10 mouse cellular contexts compared by ENCODE assay signal in the genomic region with DNA sequence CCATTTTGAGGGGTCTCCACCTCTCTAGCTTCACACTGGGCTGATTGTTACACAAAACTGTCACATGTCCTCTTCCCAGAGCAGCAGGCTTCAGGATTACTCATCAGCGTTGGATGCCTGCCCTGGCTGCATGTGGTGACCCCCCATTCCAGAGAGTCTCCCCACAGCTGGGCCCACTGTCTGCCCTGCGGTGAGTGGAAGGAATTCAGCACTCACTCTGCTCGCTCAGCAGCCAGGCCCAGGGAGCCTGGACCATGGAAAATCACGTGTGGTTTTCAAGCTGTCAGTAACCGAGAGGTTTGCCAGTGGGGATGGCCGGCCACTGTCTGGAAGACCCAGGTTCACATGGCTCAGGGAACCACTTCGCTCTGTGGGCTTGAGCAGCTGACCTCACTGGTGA. TPM values are rescaled to one million over a fixed set of nuclear protein-coding genes. Genes with fewer than 3 reads are reported as not detected.
DNase-seq lines count a peak whose midpoint lies in the region; ATAC-seq and TF ChIP-seq lines count a peak whose summit lies in the region.
"Had no signal": no experiment of that assay in that cellular context is flagged by ENCODE, and none has a peak within 500 bp of the region (broad histone marks: within the 10 kb centered on the region; RNA-seq: fewer than 3 reads in every experiment).

No protein-coding gene starts in this region.

- 0 out of 2 replicates have a peak, but pooled peaks have one; percentile 12 for TF ChIP-seq EP300 in heart, adult 2 months (IDR thresholded peaks at IDR 0.05; ENCODE audit: insufficient read depth, low read depth, low read length)

- no peak for DNase-seq in hindbrain, embryonic 11.5 days (ENCODE audit: low spot score)
- peak; percentile 69 for DNase-seq in adrenal gland, postnatal 14 days
- peak; percentile 69 to 72 for DNase-seq in heart, adult 2 months
- DNase-seq in kidney, postnatal 4 days, result peak; percentile 63 to 73
- DNase-seq in lung, postnatal 36 days, result peak; percentile 55
- no peak for DNase-seq in ovary, postnatal 36 days (ENCODE audit: low spot score)
- no peak for DNase-seq in midbrain, embryonic 10.5 days (ENCODE audit: low spot score)

- no peaks in the 10 kb centered on the region for H3K9me3 ChIP-seq in hindbrain, embryonic 11.5 days (ENCODE audit: control insufficient read depth, low read length)
- H3K9me3 ChIP-seq in hindbrain, embryonic 13.5 days, result no peaks in the 10 kb centered on the region
- H3K9me3 ChIP-seq in midbrain, embryonic 10.5 days (replicated peaks), result no peaks in the 10 kb centered on the region; the same call in 1 of the 2 replicates

- H3K27me3 ChIP-seq in hindbrain, embryonic 11.5 days (ENCODE audit: control insufficient read depth, insufficient read depth, low read length), result peaks cover 1% of the 10 kb centered on the region; the same call in 1 of the 2 replicates
- peaks cover 17% of the 10 kb centered on the region for H3K27me3 ChIP-seq in hindbrain, embryonic 13.5 days
- no peaks in the 10 kb centered on the region for H3K27me3 ChIP-seq in heart, adult 2 months (ENCODE audit: control insufficient read depth, insufficient read depth, low read length)
- H3K27me3 ChIP-seq in midbrain, embryonic 10.5 days (ENCODE audit: low read depth, poor library complexity, severe bottlenecking), result peaks cover 14% of the 10 kb centered on the region

- no peak for TF ChIP-seq POLR2A in heart, adult 2 months (IDR thresholded peaks at IDR 0.05; ENCODE audit: insufficient read depth, low read depth, low read length)

- no peak for ATAC-seq in hindbrain, embryonic 11.5 days (ENCODE audit: low FRiP score)
- ATAC-seq in hindbrain, embryonic 13.5 days (ENCODE audit: low FRiP score), result no peak

- H3K36me3 ChIP-seq in hindbrain, embryonic 11.5 days (ENCODE audit: control insufficient read depth, insufficient read depth, low read length), result no peaks in the 10 kb centered on the region
- H3K36me3 ChIP-seq in hindbrain, embryonic 13.5 days, result no peaks in the 10 kb centered on the region
- no peaks in the 10 kb centered on the region for H3K36me3 ChIP-seq in heart, adult 2 months (ENCODE audit: control insufficient read depth, insufficient read depth, low read length)
- no peaks in the 10 kb centered on the region for H3K36me3 ChIP-seq in midbrain, embryonic 10.5 days

- no peak overlapping the region for H3K4me3 ChIP-seq in hindbrain, embryonic 11.5 days (ENCODE audit: low read depth, low read length)
- H3K4me3 ChIP-seq in hindbrain, embryonic 13.5 days, result no peak overlapping the region
- no peak overlapping the region for H3K4me3 ChIP-seq in heart, adult 2 months
- H3K4me3 ChIP-seq in midbrain, embryonic 10.5 days, result no peak overlapping the region

- intact Hi-C loops in heart, adult 2 months (cut with DNase I), result no loop called here

- H3K9ac ChIP-seq in hindbrain, embryonic 11.5 days (ENCODE audit: low read depth, low read length), result no peak overlapping the region
- H3K9ac ChIP-seq in hindbrain, embryonic 13.5 days, result no peak overlapping the region
- H3K9ac ChIP-seq in heart, adult 2 months (ENCODE audit: low read depth, low read length), result no peak overlapping the region

- no peak overlapping the region for H3K4me2 ChIP-seq in hindbrain, embryonic 11.5 days (replicated peaks; ENCODE audit: low read depth, low read length)
- no peak overlapping the region for H3K4me2 ChIP-seq in hindbrain, embryonic 13.5 days

- WGBS in hindbrain, embryonic 11.5 days, result 33% methylated on average over 7 of the region's 7 CpGs
- WGBS in hindbrain, embryonic 13.5 days, result 36% methylated on average over 7 of the region's 7 CpGs
- WGBS in heart, adult 2 months, result 45% methylated on average over 7 of the region's 7 CpGs
- 45% methylated on average over 7 of the region's 7 CpGs for WGBS in midbrain, embryonic 10.5 days

- no peak for TF ChIP-seq CTCF in heart, adult 2 months (IDR thresholded peaks at IDR 0.05)

- no peaks in the 10 kb centered on the region for H3K4me1 ChIP-seq in hindbrain, embryonic 11.5 days (replicated peaks; ENCODE audit: control insufficient read depth, insufficient read depth, low read length)
- peaks cover 6% of the 10 kb centered on the region; the same call in 1 of the 2 replicates for H3K4me1 ChIP-seq in hindbrain, embryonic 13.5 days (replicated peaks)
- H3K4me1 ChIP-seq in heart, adult 2 months (ENCODE audit: control insufficient read depth, insufficient read depth, low read length), result no peaks in the 10 kb centered on the region; the same call in 1 of the 2 replicates
- H3K4me1 ChIP-seq in midbrain, embryonic 10.5 days, result peaks cover 4% of the 10 kb centered on the region

- H3K27ac ChIP-seq in hindbrain, embryonic 11.5 days (ENCODE audit: low read depth, low read length), result peak overlapping the region; percentile 17; the same call in 1 of the 2 replicates
- H3K27ac ChIP-seq in hindbrain, embryonic 13.5 days, result no peak overlapping the region
- H3K27ac ChIP-seq in heart, adult 2 months, result peak overlapping the region; percentile 33; the same call in 1 of the 2 replicates
- H3K27ac ChIP-seq in midbrain, embryonic 10.5 days (replicated peaks), result no peak overlapping the region

- H3K79me2 ChIP-seq in heart, adult 2 months (replicated peaks; ENCODE audit: control insufficient read depth, insufficient read depth, low read length), result no peaks in the 10 kb centered on the region

RNA-seq across cellular contexts. Expression of gene Aebp1, which starts 5.8 kb away (rescaled TPM):
- 19.0 and 20.4 TPM in 2 replicates for polyA plus RNA-seq in hindbrain, embryonic 11.5 days (2014; fragmentation: Nextera tagmentation; extraction: Ambion mirVana)
- 21.9 and 24.5 TPM in 2 replicates for polyA plus RNA-seq in hindbrain, embryonic 13.5 days (2015; fragmentation: Nextera tagmentation; extraction: Ambion mirVana)
- 203 and 213 TPM in 2 replicates for total RNA-seq in adrenal gland, postnatal 14 days (2021)
- 10 to 100 TPM; 18.6 to 19.9 TPM for total RNA-seq in heart, adult 2 months (2021)
- polyA plus RNA-seq in heart, adult 2 months (2012; rRNA removed), result 25.6 and 33.3 TPM in 2 replicates
- 8.1 and 13.5 TPM in 2 replicates for polyA plus RNA-seq in midbrain, embryonic 10.5 days (2016; fragmentation: Nextera tagmentation; extraction: Ambion mirVana)
- total RNA-seq: MEL had no signal

RNA-seq across cellular contexts. Expression of gene Polm, which starts 18.1 kb away (rescaled TPM):
- polyA plus RNA-seq in hindbrain, embryonic 11.5 days (2014; fragmentation: Nextera tagmentation; extraction: Ambion mirVana), result 5.6 and 6.9 TPM in 2 replicates
- polyA plus RNA-seq in hindbrain, embryonic 13.5 days (2015; fragmentation: Nextera tagmentation; extraction: Ambion mirVana), result 5.3 and 6.6 TPM in 2 replicates
- 8.4 and 11.9 TPM in 2 replicates for total RNA-seq in adrenal gland, postnatal 14 days (2021)
- 1 to 10 TPM; 2.1 to 3.3 TPM for total RNA-seq in heart, adult 2 months (2021)
- polyA plus RNA-seq in heart, adult 2 months (2012; rRNA removed), result 6.3 and 11.2 TPM in 2 replicates
- 9.8 and 10.8 TPM in 2 replicates for polyA plus RNA-seq in midbrain, embryonic 10.5 days (2016; fragmentation: Nextera tagmentation; extraction: Ambion mirVana)

RNA-seq across cellular contexts. Expression of gene Pold2, which starts 22.2 kb away (rescaled TPM):
- 78.4 and 86.3 TPM in 2 replicates for polyA plus RNA-seq in hindbrain, embryonic 11.5 days (2014; fragmentation: Nextera tagmentation; extraction: Ambion mirVana)
- polyA plus RNA-seq in hindbrain, embryonic 13.5 days (2015; fragmentation: Nextera tagmentation; extraction: Ambion mirVana), result 54.3 and 57.0 TPM in 2 replicates
- total RNA-seq in adrenal gland, postnatal 14 days (2021), result 35.6 and 42.1 TPM in 2 replicates
- 10 to 100 TPM; 30.9 to 42.6 TPM for total RNA-seq in heart, adult 2 months (2021)
- polyA plus RNA-seq in heart, adult 2 months (2012; rRNA removed), result 49.1 and 58.1 TPM in 2 replicates
- polyA plus RNA-seq in midbrain, embryonic 10.5 days (2016; fragmentation: Nextera tagmentation; extraction: Ambion mirVana), result 148 and 160 TPM in 2 replicates

RNA-seq across cellular contexts. Expression of gene Myl7, which starts 42.7 kb away (rescaled TPM):
- polyA plus RNA-seq in hindbrain, embryonic 11.5 days (2014; fragmentation: Nextera tagmentation; extraction: Ambion mirVana), result 0.31 and 2.4 TPM in 2 replicates
- polyA plus RNA-seq in hindbrain, embryonic 13.5 days (2015; fragmentation: Nextera tagmentation; extraction: Ambion mirVana), result 1.9 and 2.7 TPM in 2 replicates
- total RNA-seq in adrenal gland, postnatal 14 days (2021), result not detected in 2 replicates
- total RNA-seq in heart, adult 2 months (2021), result 100 to 1,000 TPM; 463 to 551 TPM
- 1,125 and 1,658 TPM in 2 replicates for polyA plus RNA-seq in heart, adult 2 months (2012; rRNA removed)
- polyA plus RNA-seq in midbrain, embryonic 10.5 days (2016; fragmentation: Nextera tagmentation; extraction: Ambion mirVana), result 2.5 and 3.7 TPM in 2 replicates
- total RNA-seq: gastrocnemius, postnatal 4 days; MEL had no signal

RNA-seq across cellular contexts. Expression of gene Pgam2, which starts 52.4 kb away (rescaled TPM):
- 7.9 and 8.5 TPM in 2 replicates for polyA plus RNA-seq in hindbrain, embryonic 11.5 days (2014; fragmentation: Nextera tagmentation; extraction: Ambion mirVana)
- 3.4 and 4.3 TPM in 2 replicates for polyA plus RNA-seq in hindbrain, embryonic 13.5 days (2015; fragmentation: Nextera tagmentation; extraction: Ambion mirVana)
- not detected in 2 replicates for total RNA-seq in adrenal gland, postnatal 14 days (2021)
- total RNA-seq in heart, adult 2 months (2021), result 100 to 1,000 TPM; 743 to 848 TPM
- polyA plus RNA-seq in heart, adult 2 months (2012; rRNA removed), result 1,153 and 1,176 TPM in 2 replicates
- polyA plus RNA-seq in midbrain, embryonic 10.5 days (2016; fragmentation: Nextera tagmentation; extraction: Ambion mirVana), result 2.5 and 5.5 TPM in 2 replicates

Comparison
In these comparisons a context has a peak if more than half of its experiments do, and no peak if none do; other contexts are left out.
1. H3K27ac ChIP-seq: peak in hindbrain, embryonic 11.5 days (single experiment) and heart, adult 2 months (single experiment); none in hindbrain, embryonic 13.5 days (single experiment) and midbrain, embryonic 10.5 days (single experiment).
2. DNase-seq: peak in adrenal gland, postnatal 14 days (single experiment), heart, adult 2 months (2 of 2), kidney, postnatal 4 days (2 of 2) and lung, postnatal 36 days (single experiment); none in hindbrain, embryonic 11.5 days (single experiment), ovary, postnatal 36 days (single experiment) and midbrain, embryonic 10.5 days (single experiment).